Mouse (Mus musculus) gonadal fat pad, adult 2 months (tissue): Measurements from ENCODE around the gene Bnc2. TPM values are rescaled to one million over a fixed set of nuclear protein-coding genes. Genes with fewer than 3 reads are reported as not detected.

Experiments
- DNase-seq: peaks from one replicate; pipeline ENCODE4 v3.0.0-alpha.2; 2012; ENCODE audit warnings: low read depth
- polyA plus RNA-seq: library from polyadenylated mRNA; depleted of rRNA; stranded (reverse); fragments of >200 nt; gene quantifications from 2 replicates; pipeline ENCODE4 v1.2.3, GENCODE M21; 2012

Bnc2 gene
- polyA plus RNA-seq, 1 experiment = 11.0 TPM

GRCm38 (mm10) chr4:84507551-84507950 is 167.5 kb downstream of the Bnc2 start:
- DNase-seq = no peak

- DNase-seq = no peak
These were observed 172.3 kb downstream of the Bnc2 start for GRCm38 (mm10) chr4:84502581-84503269.

GRCm38 (mm10) chr4:84500796-84501349 is 174.2 kb downstream of the Bnc2 start:
- DNase-seq = no peak

- no peak for DNase-seq
These were observed 174.8 kb downstream of the Bnc2 start for GRCm38 (mm10) chr4:84500259-84500658.

GRCm38 (mm10) chr4:84498469-84498868 is 176.6 kb downstream of the Bnc2 start:
- no peak for DNase-seq

GRCm38 (mm10) chr4:84488323-84488722 is 186.8 kb downstream of the Bnc2 start:
- no peak for DNase-seq

GRCm38 (mm10) chr4:84482680-84483079 is 192.4 kb downstream of the Bnc2 start:
- no peak for DNase-seq

GRCm38 (mm10) chr4:84472643-84473042 is 202.4 kb downstream of the Bnc2 start:
- DNase-seq = no peak

GRCm38 (mm10) chr4:84470106-84470885 is 204.8 kb downstream of the Bnc2 start:
- no peak for DNase-seq

- no peak for DNase-seq
These were observed 205.7 kb downstream of the Bnc2 start for GRCm38 (mm10) chr4:84469400-84469799.

GRCm38 (mm10) chr4:84467722-84468121 is 207.4 kb downstream of the Bnc2 start:
- no peak for DNase-seq

GRCm38 (mm10) chr4:84458218-84458560 is 216.9 kb downstream of the Bnc2 start:
- DNase-seq = no peak

GRCm38 (mm10) chr4:84457512-84458217 is 217.4 kb downstream of the Bnc2 start:
- no peak for DNase-seq

GRCm38 (mm10) chr4:84456853-84457249 is 218.2 kb downstream of the Bnc2 start:
- no peak for DNase-seq

GRCm38 (mm10) chr4:84456198-84456852 is 218.8 kb downstream of the Bnc2 start:
- no peak for DNase-seq

- no peak for DNase-seq
These were observed 220.6 kb downstream of the Bnc2 start for GRCm38 (mm10) chr4:84454493-84454892.

GRCm38 (mm10) chr4:84453586-84453985 is 221.5 kb downstream of the Bnc2 start:
- no peak for DNase-seq

GRCm38 (mm10) chr4:84452642-84453041 is 222.4 kb downstream of the Bnc2 start:
- no peak for DNase-seq

- no peak for DNase-seq
These were observed 225.6 kb downstream of the Bnc2 start for GRCm38 (mm10) chr4:84449246-84450005.

- DNase-seq = no peak
These were observed 241.8 kb downstream of the Bnc2 start for GRCm38 (mm10) chr4:84433324-84433723.
